Mouse (Mus musculus): ENCODE results near the gene Ampd1.

- TF ChIP-seq POLR2A (IDR thresholded peaks at IDR 0.05; ENCODE audit: low read depth, low read length) (no peak), CTCF (conservative IDR thresholded peaks at IDR 0.05; ENCODE audit: insufficient read depth, insufficient read length, low read depth, low read length) (no peak)
Measured at GRCm38 (mm10) chr3:103145791-103146190, 72.0 kb downstream of the Ampd1 start.
